Mouse (Mus musculus) liver, embryonic 11.5 days (tissue): Measurements from ENCODE around the gene Myl9. TPM values are rescaled to one million over a fixed set of nuclear protein-coding genes. Genes with fewer than 3 reads are reported as not detected.

Source experiments
- ATAC-seq: fragments of 200-750 bp; cut with Nextera tagmentation; replicated peaks from 2 replicates; pipeline ENCODE4 v1.8.0; 2017; ENCODE audit warnings: moderate number of reproducible peaks, mild to moderate bottlenecking, moderate TSS enrichment, moderate library complexity; ENCODE audit not compliant: low FRiP score
- DNase-seq: peaks from one replicate; pipeline ENCODE4 v3.0.0-alpha.2; 2017; ENCODE audit warnings: low spot score
- H3K27ac ChIP-seq: fragments of 300-500 bp; sonication (generic); 2 replicates; pipeline ENCODE4 v1.5.1; 2014; ENCODE audit warnings: mild to moderate bottlenecking, low read depth, low read length, control low read depth
- H3K27me3 ChIP-seq: fragments of 300-500 bp; sonication (generic); replicated peaks from 2 replicates; pipeline ENCODE4 v1.6.1; 2014; ENCODE audit warnings: low read length, mixed read lengths; ENCODE audit not compliant: control insufficient read depth, insufficient read depth
- H3K36me3 ChIP-seq: fragments of 300-500 bp; sonication (generic); 2 replicates; pipeline ENCODE4 v1.6.1; 2014; ENCODE audit warnings: mild to moderate bottlenecking, low read length, moderate library complexity, mixed read lengths; ENCODE audit not compliant: control insufficient read depth, insufficient read depth
- H3K4me1 ChIP-seq: fragments of 300-500 bp; sonication (generic); replicated peaks from 2 replicates; pipeline ENCODE4 v1.6.1; 2014; ENCODE audit warnings: low read length, mixed read lengths; ENCODE audit not compliant: control insufficient read depth, insufficient read depth
- H3K4me2 ChIP-seq: fragments of 300-500 bp; sonication (generic); 2 replicates; pipeline ENCODE4 v1.6.1; 2014; ENCODE audit warnings: mild to moderate bottlenecking, control low read depth, moderate library complexity
- H3K4me3 ChIP-seq: fragments of 300-500 bp; sonication (generic); 2 replicates; pipeline ENCODE4 v1.5.1; 2014; ENCODE audit warnings: low read depth, low read length, control low read depth
- H3K9ac ChIP-seq: fragments of 300-500 bp; sonication (generic); 2 replicates; pipeline ENCODE4 v1.6.1; 2014; ENCODE audit warnings: low read depth, low read length, control low read depth
- H3K9me3 ChIP-seq: fragments of 300-500 bp; sonication (generic); 2 replicates; pipeline ENCODE4 v1.6.1; 2016; ENCODE audit warnings: low read length, inconsistent platforms, mixed read lengths; ENCODE audit not compliant: control insufficient read depth
- WGBS: fragments of 180-500 bp; shearing (Covaris S2); extraction: QIAGEN DNeasy Blood & Tissue Kit; methylation state at CpG from one replicate; pipeline ENCODE4 v1.1.7; 2014; 5-methylcytosine and 5-hydroxymethylcytosine counted together
- polyA plus RNA-seq: library from polyadenylated mRNA; unstranded; fragments of >200 nt; fragmentation: Nextera tagmentation; extraction: Ambion mirVana; gene quantifications from 2 replicates; pipeline ENCODE4 v1.2.1, GENCODE M21; 2014

Myl9 gene
- polyA plus RNA-seq, 1 experiment from 2014 or later = 115 TPM

DNA sequence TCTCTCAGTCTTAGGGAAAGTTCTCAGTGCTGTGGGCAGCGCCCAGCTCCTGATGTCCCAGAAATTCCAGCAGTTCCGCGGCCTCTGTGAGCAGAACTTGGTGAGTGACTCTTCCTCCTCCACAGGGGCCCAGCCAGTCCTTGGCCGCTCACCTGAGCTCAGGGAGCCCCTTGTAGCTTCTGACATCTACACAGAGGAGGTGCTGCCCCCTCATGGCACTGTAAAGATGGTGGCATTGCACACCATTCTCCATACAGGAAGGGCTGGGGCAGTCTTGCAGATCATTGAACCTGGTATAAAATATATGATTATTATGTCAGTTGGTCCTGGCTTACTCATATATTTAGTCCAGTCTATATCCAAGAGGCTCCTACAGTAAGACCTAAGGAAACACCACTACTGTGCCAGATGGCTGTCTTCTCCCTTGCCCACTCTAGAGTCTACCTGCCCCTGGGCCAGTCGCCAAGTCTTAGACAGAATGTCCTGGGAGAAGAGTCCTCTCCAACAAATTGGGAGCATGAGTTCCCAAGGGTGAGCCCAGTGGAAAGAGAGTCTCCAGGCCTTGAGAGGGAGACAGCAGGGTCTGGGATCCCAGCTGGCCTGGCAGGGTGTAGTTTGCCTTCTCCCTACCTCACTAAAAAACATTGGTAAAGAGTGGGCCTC lies 14.2 kb upstream of the Myl9 start:
- no peak for DNase-seq
- H3K9me3 ChIP-seq = peaks cover 2% of the 10 kb centered on the region; the same call in 1 of the 2 replicates
- H3K27me3 ChIP-seq = no peaks in the 10 kb centered on the region
- H3K4me2 ChIP-seq = no peak overlapping the region
- 80% methylated on average over 5 of the region's 5 CpGs for WGBS
- H3K9ac ChIP-seq = no peak overlapping the region
- no peak overlapping the region for H3K4me3 ChIP-seq
- no peaks in the 10 kb centered on the region for H3K4me1 ChIP-seq
- peaks cover 39% of the 10 kb centered on the region for H3K36me3 ChIP-seq
- no peak overlapping the region for H3K27ac ChIP-seq
- no peak for ATAC-seq

DNA sequence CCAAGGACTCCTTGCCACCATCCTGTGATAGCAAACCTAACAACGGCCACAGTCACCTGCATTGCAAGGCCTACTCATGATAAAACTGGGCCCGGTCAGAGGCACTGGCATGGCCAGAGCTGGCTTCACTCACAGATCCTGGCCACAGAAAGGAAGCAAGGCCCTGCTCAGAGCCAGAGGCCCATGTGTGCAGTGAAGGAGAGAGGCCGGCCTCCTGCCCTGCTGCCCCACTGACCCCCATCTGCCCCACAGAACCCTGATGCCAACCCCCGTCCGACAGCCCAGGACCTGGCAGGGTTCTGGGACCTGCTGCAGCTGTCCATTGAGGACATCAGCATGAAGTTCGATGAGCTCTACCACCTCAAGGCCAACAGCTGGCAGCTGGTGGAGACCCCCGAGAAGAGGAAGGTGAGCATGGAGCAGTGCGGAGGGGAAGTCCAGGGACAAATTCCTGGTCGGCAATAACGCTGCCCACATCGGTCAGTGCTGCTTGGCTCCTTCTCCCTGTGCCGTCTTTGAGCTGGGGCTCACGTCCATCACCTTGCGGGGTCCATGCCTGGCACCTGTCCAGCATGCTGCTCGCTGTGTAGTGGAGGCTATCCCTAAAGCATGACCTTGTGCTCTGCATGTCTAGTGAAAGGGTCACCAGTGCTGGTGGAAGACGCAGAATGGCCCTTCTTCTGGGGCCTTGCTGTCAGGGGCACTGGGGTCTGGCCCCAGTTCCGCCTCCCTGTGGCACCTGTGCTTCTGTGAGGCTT lies 13.5 kb upstream of the Myl9 start:
- no peak for DNase-seq

DNA sequence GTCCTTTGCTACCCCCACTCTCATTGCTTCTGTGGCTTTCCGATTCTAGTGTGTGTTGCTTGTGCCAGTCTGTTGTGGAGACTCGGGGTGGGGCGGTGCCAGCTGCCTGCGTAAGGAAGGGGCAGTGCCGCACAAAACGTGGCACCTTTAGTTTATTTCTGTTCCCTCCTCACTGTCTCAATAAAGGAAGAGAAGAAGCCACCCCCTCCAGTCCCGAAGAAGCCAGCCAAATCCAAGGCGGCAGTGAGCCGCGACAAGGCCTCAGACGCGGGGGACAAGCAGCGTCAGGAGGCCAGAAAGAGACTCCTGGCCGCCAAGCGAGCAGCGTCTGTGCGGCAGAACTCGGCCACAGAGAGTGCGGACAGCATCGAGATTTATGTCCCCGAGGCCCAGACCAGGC lies 12.7 kb upstream of the Myl9 start:
- ATAC-seq = no peak
- H3K4me2 ChIP-seq = no peak overlapping the region

More for the DNA sequence above, 13.5 kb upstream of the Myl9 start:
- Histone ChIP-seq H3K4me3 (no peak overlapping the region), H3K27ac (no peak overlapping the region), H3K4me1 (no peaks in the 10 kb centered on the region), H3K4me2 (no peak overlapping the region), H3K9ac (no peak overlapping the region), H3K36me3 (peaks cover 33% of the 10 kb centered on the region), H3K9me3 (peaks cover 2% of the 10 kb centered on the region; the same call in 1 of the 2 replicates), H3K27me3 (no peaks in the 10 kb centered on the region)
- WGBS = 93% methylated on average over 17 of the region's 17 CpGs
- no peak for ATAC-seq

DNA sequence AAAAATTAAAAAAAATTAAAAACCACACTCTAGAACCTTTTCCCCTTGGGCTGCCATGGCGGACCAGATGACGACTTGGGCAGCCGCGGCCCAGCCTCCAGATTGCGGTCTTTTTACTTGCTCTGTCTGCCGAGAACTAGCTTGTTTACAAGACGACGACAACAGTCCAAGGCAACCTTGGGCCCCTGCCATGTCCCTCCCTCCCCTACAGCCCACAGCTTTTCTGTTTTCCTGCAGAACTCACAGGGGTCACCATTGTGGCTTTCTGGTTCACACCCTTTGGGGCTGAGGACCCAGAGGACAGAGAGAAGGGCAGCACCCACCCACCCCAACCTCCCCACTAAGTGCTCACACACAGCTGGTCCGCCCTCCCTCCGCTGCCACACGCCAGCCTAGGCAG lies 12.1 kb upstream of the Myl9 start:
- ATAC-seq (no peak), DNase-seq (no peak)
- Histone ChIP-seq H3K4me1 (no peaks in the 10 kb centered on the region), H3K9ac (no peak overlapping the region), H3K9me3 (peaks cover 2% of the 10 kb centered on the region; the same call in 1 of the 2 replicates), H3K27ac (no peak overlapping the region), H3K27me3 (no peaks in the 10 kb centered on the region), H3K4me2 (no peak overlapping the region), H3K36me3 (peaks cover 22% of the 10 kb centered on the region), H3K4me3 (no peak overlapping the region)
- 93% methylated on average over 11 of the region's 11 CpGs for WGBS

More for the DNA sequence above, 12.7 kb upstream of the Myl9 start:
- peaks cover 2% of the 10 kb centered on the region; the same call in 1 of the 2 replicates for H3K9me3 ChIP-seq
- H3K36me3 ChIP-seq = peaks cover 27% of the 10 kb centered on the region
- WGBS = 90% methylated on average over 21 of the region's 21 CpGs
- no peak for DNase-seq
- 0 out of 2 replicates have a peak overlapping the region, but pooled peaks have one; percentile 3 for H3K27ac ChIP-seq
- no peaks in the 10 kb centered on the region for H3K4me1 ChIP-seq
- no peaks in the 10 kb centered on the region for H3K27me3 ChIP-seq
- H3K9ac ChIP-seq = no peak overlapping the region
- H3K4me3 ChIP-seq = no peak overlapping the region

DNA sequence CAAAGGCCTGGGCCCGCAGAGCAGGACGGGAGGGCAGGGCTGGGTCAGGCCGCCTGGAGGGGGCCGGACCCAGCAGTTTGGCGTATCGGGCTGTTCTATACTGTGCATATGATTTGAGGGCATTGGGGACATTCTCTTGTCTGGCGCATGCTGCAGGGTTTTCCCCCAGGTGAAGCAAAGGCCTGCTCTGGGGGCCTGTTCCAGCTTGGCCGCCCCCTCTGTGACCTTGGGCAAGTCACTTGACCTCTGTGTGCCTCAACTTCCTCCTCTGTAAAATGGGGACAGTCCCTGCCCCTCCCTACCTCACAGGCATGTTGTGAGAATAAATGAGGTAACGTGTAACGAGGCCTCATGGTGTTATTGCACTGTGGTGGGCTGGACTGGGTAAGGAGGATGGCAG lies 11.2 kb upstream of the Myl9 start:
- no peaks in the 10 kb centered on the region for H3K27me3 ChIP-seq
- 95% methylated on average over 10 of the region's 10 CpGs for WGBS
- no peaks in the 10 kb centered on the region for H3K9me3 ChIP-seq
- H3K4me2 ChIP-seq = no peak overlapping the region
- H3K36me3 ChIP-seq = peaks cover 15% of the 10 kb centered on the region; the same call in 1 of the 2 replicates
- no peak overlapping the region for H3K9ac ChIP-seq
- H3K4me3 ChIP-seq = no peak overlapping the region
- no peak for ATAC-seq
- H3K4me1 ChIP-seq = no peaks in the 10 kb centered on the region
- no peak overlapping the region for H3K27ac ChIP-seq
- no peak for DNase-seq

DNA sequence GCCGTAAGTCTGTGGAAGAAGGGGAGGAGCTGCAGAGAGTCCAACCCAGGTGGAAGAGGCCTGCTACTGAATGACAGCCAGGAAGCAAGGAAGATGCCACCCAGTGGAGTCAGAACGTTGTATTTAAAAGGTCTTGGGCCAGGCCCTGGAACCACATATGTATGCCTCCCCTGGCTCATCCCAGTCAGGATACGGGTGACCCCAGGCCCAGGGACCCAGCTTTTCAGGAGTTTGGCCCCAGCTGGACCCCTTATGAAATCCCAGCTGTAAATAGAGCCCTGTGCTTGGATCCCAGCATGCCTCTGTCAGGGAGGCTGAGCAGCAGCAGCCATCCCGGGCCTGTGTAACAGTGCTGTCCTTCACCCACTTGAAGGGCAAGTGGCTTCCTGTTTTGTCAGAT lies 10.5 kb upstream of the Myl9 start:
- WGBS = 73% methylated on average over 4 of the region's 4 CpGs

DNA sequence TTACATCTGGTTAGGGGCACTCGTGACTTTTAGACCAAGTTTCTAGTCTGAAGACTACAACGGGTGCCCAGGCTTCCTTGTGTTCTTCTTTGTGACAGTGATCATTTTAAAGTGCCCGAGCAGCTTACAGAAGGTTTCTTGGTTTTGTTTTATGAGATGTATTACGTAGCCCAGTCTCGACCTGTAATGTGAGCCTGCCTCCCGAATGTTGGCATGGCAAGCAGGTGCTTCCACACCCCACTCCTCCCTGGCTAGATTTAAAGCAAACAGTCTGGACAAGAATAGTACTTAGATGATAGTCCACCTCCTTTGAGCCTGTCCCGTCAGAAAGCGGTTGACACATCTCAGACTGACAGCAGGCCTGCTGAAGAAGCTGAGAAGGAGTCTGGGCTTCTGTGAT lies 9.6 kb upstream of the Myl9 start:
- no peak for DNase-seq
- ATAC-seq = no peak
- Histone ChIP-seq H3K4me3 (no peak overlapping the region), H3K4me2 (no peak overlapping the region), H3K9ac (no peak overlapping the region), H3K9me3 (no peaks in the 10 kb centered on the region), H3K36me3 (peaks cover 13% of the 10 kb centered on the region; the same call in 1 of the 2 replicates), H3K4me1 (no peaks in the 10 kb centered on the region), H3K27me3 (no peaks in the 10 kb centered on the region), H3K27ac (no peak overlapping the region)
- 83% methylated on average over 8 of the region's 8 CpGs for WGBS

More for the DNA sequence above, 10.5 kb upstream of the Myl9 start:
- no peaks in the 10 kb centered on the region for H3K9me3 ChIP-seq
- no peak overlapping the region for H3K4me2 ChIP-seq
- H3K36me3 ChIP-seq = peaks cover 15% of the 10 kb centered on the region; the same call in 1 of the 2 replicates
- H3K27me3 ChIP-seq = no peaks in the 10 kb centered on the region
- no peak overlapping the region for H3K9ac ChIP-seq
- no peak for DNase-seq
- H3K27ac ChIP-seq = no peak overlapping the region
- ATAC-seq = no peak
- no peak overlapping the region for H3K4me3 ChIP-seq
- no peaks in the 10 kb centered on the region for H3K4me1 ChIP-seq

DNA sequence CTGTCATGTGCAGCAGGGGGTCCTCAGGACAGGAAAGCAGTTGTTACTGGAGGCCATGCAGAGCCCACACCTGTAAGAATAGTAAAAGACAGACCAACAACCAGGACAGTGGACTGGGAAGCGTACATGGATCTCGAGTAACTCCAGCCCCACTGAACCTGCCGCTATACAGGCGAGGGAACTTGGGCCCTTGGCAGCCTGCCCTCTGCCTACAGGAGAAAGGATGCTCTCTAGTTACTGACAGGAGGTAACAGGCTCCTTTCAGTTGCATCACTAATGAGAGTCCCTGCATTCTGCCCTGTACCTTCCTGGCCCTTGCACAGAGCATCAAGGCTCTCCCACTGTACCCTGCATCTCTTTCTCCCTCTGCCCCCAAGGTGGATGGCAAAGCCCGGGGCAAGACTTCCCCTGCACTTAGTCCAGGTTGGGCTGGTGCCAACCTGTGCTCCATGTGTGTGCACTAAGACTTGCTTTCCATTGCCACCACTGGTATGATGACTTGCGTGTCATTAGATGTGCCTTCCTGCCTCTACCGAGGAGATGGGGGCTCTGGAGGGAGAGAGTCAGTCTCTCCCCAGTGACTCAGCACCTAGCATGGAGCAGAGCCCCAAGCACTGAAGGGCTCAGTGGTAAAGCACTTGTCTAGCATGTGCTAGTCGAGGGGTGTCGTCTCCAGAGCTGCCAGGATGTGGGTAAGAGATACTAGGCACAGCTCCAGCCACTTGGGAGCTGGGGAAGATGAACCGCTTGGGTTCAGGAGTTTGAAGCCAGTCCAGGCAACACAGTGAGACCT lies 8.8 kb upstream of the Myl9 start:
- H3K9me3 ChIP-seq = no peaks in the 10 kb centered on the region
- WGBS = 68% methylated on average over 10 of the region's 10 CpGs
- H3K4me3 ChIP-seq = no peak overlapping the region
- H3K9ac ChIP-seq = no peak overlapping the region
- peaks cover 13% of the 10 kb centered on the region; the same call in 1 of the 2 replicates for H3K36me3 ChIP-seq
- H3K27ac ChIP-seq = no peak overlapping the region
- no peaks in the 10 kb centered on the region for H3K27me3 ChIP-seq
- H3K4me1 ChIP-seq = no peaks in the 10 kb centered on the region
- peak; percentile 58; the same call in 1 of the 2 replicates for ATAC-seq
- DNase-seq = no peak
- no peak overlapping the region for H3K4me2 ChIP-seq
